Mouse (Mus musculus): ENCODE results near the gene Dpm2.

- TF ChIP-seq POLR2A (IDR thresholded peaks at IDR 0.05; ENCODE audit: borderline replicate concordance, control insufficient read depth, low read depth, low read length) (no peak), CTCF (IDR thresholded peaks at IDR 0.05; ENCODE audit: control insufficient read depth, insufficient read depth, low read length) (no peak)
These were observed 23.3 kb upstream of the Dpm2 start for GRCm38 (mm10) chr2:32547380-32547779.

Data from bone marrow, adult 2 months (tissue).